Mouse (Mus musculus): ENCODE results near the gene 1110059E24Rik. TPM values are rescaled to one million over a fixed set of nuclear protein-coding genes. Genes with fewer than 3 reads are reported as not detected.

The 1110059E24Rik gene
- total RNA-seq (2021), result 10 to 100 TPM; 21.7 to 24.5 TPM
- long read RNA-seq, experiment 1, transcript 1110059E24Rik-201 (4 exons, 1,614 nt), result major isoform, 10 of 12 reads
- long read RNA-seq, experiment 1, partial matches to known transcripts, result 0 of 12 reads
- long read RNA-seq, experiment 1, other reads (novel, unspliced or antisense), result 1 of 12 reads
- long read RNA-seq, experiment 2, transcript 1110059E24Rik-201 (4 exons, 1,614 nt), result major isoform, 6 of 9 reads
- long read RNA-seq, experiment 2, partial matches to known transcripts, result 1 of 9 reads
- long read RNA-seq, experiment 2, other reads (novel, unspliced or antisense), result 1 of 9 reads

DNA sequence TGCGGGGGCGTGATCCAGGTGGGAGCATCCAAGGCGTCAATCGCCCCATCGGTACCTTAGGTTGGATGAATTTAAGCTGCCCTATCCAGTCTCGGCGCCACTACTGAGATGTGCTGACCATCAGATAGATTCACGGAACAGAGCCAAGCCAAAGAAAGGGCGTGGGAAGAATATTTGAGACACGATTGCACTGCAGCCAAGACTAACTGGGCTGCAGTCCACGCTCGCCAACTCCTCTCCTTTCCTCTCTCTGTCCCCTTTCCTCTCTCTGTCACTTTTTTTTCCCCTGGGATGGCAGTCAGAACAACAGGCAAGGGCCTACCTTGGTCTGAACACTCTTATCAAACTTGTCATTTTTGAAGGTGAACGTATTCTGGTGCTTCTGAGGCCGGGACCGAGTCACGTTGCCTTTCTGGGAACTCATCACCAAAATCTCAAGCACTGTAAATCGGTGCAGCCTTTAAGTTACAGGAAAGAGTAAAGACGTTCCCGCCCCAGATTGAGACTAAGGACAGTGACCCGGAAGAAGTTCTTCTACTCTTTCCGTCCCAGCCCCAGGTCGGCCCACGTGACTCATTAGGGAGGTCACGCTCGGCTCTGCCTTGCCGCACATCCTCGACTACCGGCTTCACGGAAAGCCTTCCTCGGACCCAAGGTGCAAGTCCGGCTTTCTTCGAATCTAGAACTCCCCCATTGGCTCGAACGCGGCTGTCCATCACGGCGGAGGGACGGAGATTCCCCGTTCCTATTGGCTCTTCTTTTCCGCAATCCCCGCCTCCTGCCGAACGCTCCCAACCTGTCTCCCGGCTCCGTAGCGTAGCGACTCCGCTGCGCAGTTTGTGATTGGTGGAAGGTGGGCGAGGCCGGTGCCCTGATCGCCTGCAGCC, at the start of gene 1110059E24Rik:
Gene 1110059E24Rik, minus strand, starts transcription at position 692 of the 887 bp plus-strand sequence.
- peak within 1 kb of the TSS; percentile 86 for H3K27ac ChIP-seq
- H3K4me3 ChIP-seq, result peak within 1 kb of the TSS; percentile 94
- intact Hi-C loops (cut with DNase I), result loop anchor here (2.0 to 10.0 kb wide), 3 partner anchors 82 to 378 kb away; partner anchors contain the start of gene Zfand5
- peak; percentile 94 to 96 for DNase-seq (ENCODE audit: extremely low spot score in 1 of 2, low spot score in 2 of 2)
- no peak for TF ChIP-seq CTCF (IDR thresholded peaks at IDR 0.05)

DNA sequence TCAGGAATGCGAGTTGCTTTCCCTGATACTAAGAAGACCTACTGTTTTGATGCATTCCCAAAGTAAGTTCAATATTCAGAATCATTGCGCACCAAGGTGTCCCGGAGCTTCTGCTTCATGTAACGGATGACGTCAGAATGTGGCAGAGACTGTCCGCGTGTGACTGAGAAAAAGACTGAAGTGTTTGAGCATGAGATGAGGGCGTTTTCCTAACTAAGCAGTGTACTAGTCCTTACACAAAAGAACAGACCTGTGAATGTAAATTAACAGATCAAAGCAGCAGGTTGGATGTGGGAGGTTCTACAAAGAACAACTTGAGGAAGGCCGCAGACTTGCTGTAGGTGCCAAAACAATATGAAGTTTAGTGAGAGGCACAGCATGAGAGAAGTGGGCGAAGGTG, 28.2 kb upstream of the 1110059E24Rik start:
- H3K4me3 ChIP-seq, result no peak overlapping the region
- TF ChIP-seq CTCF (IDR thresholded peaks at IDR 0.05), result no peak
- intact Hi-C loops (cut with DNase I), result no loop called here
- DNase-seq (ENCODE audit: extremely low spot score in 1 of 2, low spot score in 2 of 2), result no peak
- no peak overlapping the region for H3K27ac ChIP-seq

DNA sequence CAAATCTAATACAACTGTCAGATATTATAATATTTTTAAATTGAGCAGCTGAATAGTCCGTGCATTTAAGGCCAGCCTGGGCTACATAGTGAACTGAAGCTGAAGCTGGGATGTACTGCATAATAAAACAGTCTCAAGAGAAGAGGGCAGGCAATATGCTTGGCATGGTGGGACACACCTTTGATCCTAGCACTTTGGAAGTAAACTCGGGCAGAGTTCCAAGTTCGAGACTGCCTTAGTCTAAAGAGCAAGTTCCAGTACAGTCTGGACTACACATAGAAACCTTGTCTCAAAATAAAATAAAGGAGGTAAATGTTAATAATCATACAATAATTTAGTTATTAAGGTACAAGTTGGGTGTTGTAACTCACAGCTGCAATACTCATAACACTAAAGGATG, 27.3 kb upstream of the 1110059E24Rik start:
- Histone ChIP-seq H3K4me3 (no peak overlapping the region), H3K27ac (no peak overlapping the region)
- no peak for DNase-seq (ENCODE audit: extremely low spot score in 1 of 2, low spot score in 2 of 2)
- intact Hi-C loops (cut with DNase I), result no loop called here
- TF ChIP-seq CTCF (IDR thresholded peaks at IDR 0.05), result no peak

DNA sequence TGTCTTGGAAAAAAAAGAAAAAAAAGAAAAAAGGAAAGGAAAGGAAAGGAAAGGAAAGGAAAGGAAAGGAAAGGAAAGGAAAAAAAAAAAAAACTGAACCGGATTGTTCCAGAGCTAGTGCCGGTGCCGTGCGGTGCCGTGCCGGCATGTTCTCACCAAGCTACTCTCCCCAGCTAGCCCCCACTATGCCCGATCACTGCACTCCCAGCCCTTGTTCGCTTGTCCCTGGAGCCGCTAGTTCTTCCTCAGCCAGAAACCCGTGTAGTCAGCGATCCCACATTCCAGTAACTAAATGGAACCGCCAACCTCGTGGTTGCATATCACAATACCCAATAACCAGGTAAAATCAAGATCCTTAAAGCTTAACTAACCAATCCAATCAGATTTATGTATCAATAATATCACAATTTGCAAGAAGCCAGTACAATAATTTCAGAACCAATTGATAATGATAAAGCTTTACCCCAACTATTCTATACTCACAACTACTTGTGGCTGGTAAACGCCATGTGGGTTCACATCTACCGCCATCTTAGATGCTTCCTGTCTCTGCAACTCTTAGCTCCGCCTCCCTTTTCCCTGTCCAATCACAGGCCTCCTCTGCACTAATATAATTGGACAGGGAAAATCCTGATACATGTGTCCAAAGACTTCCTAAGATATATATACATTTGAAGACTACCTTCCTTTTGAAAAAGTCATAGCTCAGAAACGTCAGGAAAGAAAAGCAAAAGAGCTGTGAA, 21.7 kb upstream of the 1110059E24Rik start:
- intact Hi-C loops (cut with DNase I), result no loop called here

DNA sequence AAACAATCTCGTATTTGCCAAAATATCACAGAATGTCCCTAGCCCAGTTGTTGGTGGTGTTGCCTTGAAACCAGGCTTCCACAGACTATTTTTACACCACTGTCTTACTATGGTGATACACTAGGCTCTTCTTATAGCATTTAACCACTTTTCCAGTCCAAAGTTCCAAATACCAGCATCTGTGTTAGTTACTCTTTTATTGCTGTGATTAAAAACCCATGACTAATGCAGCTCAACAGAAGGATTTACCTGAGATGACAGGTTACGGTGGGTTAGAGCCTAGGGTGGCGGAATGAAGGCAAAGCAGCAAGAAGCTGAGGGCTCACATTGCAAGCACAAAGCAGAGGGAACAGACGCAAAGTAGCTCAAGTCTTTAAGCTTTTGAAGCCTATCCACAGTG, 16.9 kb upstream of the 1110059E24Rik start:
- H3K27ac ChIP-seq, result no peak overlapping the region
- TF ChIP-seq CTCF (IDR thresholded peaks at IDR 0.05), result no peak
- no peak overlapping the region for H3K4me3 ChIP-seq

More for the DNA sequence above, 21.7 kb upstream of the 1110059E24Rik start:
- Histone ChIP-seq H3K27ac (no peak overlapping the region), H3K4me3 (no peak overlapping the region)
- no peak for TF ChIP-seq CTCF (IDR thresholded peaks at IDR 0.05)
- no peak for DNase-seq (ENCODE audit: extremely low spot score in 1 of 2, low spot score in 2 of 2)

DNA sequence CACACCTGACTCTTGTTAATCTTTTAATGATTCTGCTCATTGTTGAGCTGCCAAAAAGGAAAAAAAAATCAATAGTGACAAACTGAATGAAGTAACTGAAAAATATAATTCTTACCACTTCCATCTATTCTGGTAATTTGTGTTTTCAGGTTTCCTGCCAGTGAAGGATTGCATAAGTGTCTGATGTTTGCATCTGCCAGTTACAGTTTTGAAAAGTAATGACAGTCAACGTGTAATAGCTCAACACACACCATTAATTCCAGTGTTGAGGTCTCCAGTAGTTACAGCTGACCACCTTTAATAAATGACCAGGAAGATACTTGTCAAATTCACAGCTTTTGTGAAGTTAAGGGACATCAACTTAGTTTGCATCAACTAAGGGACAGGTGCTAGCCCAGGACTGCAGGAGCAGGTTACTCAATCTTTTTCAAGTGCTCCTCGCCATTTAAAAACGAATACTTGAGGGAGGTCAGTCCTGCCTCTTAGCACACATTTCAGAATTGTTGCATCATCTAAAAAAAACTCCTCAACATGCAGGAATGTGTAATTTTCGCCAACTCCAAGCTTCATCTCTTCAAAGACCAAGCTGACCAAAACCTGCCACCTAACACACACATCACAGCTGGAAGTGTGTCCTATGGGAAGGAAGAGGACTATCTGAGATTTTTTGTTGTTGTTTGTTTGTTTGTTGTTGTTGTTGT, 11.1 kb upstream of the 1110059E24Rik start:
- peak overlapping the region; percentile 19; the same call in 1 of the 2 replicates for H3K27ac ChIP-seq
- H3K4me3 ChIP-seq, result no peak overlapping the region
- TF ChIP-seq CTCF (IDR thresholded peaks at IDR 0.05), result no peak
- intact Hi-C loops (cut with DNase I), result no loop called here
- DNase-seq (ENCODE audit: extremely low spot score in 1 of 2, low spot score in 2 of 2), result no peak

More for the DNA sequence above, 16.9 kb upstream of the 1110059E24Rik start:
- DNase-seq (ENCODE audit: extremely low spot score in 1 of 2, low spot score in 2 of 2), result no peak
- intact Hi-C loops (cut with DNase I), result no loop called here

GRCm38 (mm10) chr19:21660734-21661133, 8.0 kb upstream of the 1110059E24Rik start:
- Histone ChIP-seq H3K4me3 (no peak overlapping the region), H3K27ac (no peak overlapping the region)
- TF ChIP-seq CTCF (IDR thresholded peaks at IDR 0.05), result no peak
- intact Hi-C loops (cut with DNase I), result no loop called here
- no peak for DNase-seq (ENCODE audit: extremely low spot score in 1 of 2, low spot score in 2 of 2)

GRCm38 (mm10) chr19:21654788-21655187, 2.0 kb upstream of the 1110059E24Rik start:
- no peak for TF ChIP-seq CTCF (IDR thresholded peaks at IDR 0.05)
- Histone ChIP-seq H3K27ac (peak overlapping the region; percentile 86), H3K4me3 (peak overlapping the region; percentile 94)
- intact Hi-C loops (cut with DNase I), result loop anchor here (10.0 kb wide), 1 partner anchor 380 kb away; the partner anchor contains the start of gene Zfand5
- no peak for DNase-seq (ENCODE audit: extremely low spot score in 1 of 2, low spot score in 2 of 2)

GRCm38 (mm10) chr19:21653172-21653981, 601 bp upstream of the 1110059E24Rik start, which contains the start of gene Abhd17b:
Abhd17b (plus strand) TSS chr19:21653185.
- DNase-seq (ENCODE audit: extremely low spot score in 1 of 2, low spot score in 2 of 2), result peak; percentile 37 to 47
- intact Hi-C loops (cut with DNase I), result loop anchor here (2.0 to 10.0 kb wide), 3 partner anchors 83 to 379 kb away; partner anchors contain the start of gene Zfand5
- Histone ChIP-seq H3K4me3 (peak within 1 kb of the TSS; percentile 94), H3K27ac (peak within 1 kb of the TSS; percentile 86)
- peak; percentile 37 for TF ChIP-seq CTCF (IDR thresholded peaks at IDR 0.05)

GRCm38 (mm10) chr19:21651664-21652063, 1.1 kb downstream of the 1110059E24Rik start:
- DNase-seq (ENCODE audit: extremely low spot score in 1 of 2, low spot score in 2 of 2), result no peak
- peak overlapping the region; percentile 94 for H3K4me3 ChIP-seq
- TF ChIP-seq CTCF (IDR thresholded peaks at IDR 0.05), result no peak
- peak overlapping the region; percentile 86 for H3K27ac ChIP-seq
- intact Hi-C loops (cut with DNase I), result loop anchor here (2.0 to 10.0 kb wide), 3 partner anchors 81 to 377 kb away; partner anchors contain the start of gene Zfand5

Measured in left cerebral cortex, adult 2 months (tissue).